Mouse (Mus musculus) MEL (cell line): Measurements from ENCODE around the gene Tmem206. TPM values are rescaled to one million over a fixed set of nuclear protein-coding genes. Genes with fewer than 3 reads are reported as not detected.

Experiments used
- DNase-seq: peaks from one replicate; pipeline ENCODE4 v3.0.0; 2011; ENCODE audit warnings: low read depth, low spot score
- H3K27ac ChIP-seq: 2 replicates; pipeline ENCODE4 v1.5.1; 2012; ENCODE audit warnings: low read depth, mild to moderate bottlenecking, control low read depth, low read length, moderate library complexity; ENCODE audit not compliant: control insufficient read depth
- H3K27me3 ChIP-seq, 2 experiments: fragments of 150-350 bp in 1 of 2; sonication (generic) in 1 of 2; 2 replicates each; pipeline ENCODE4 v1.6.1; 2012; ENCODE audit warnings: low read length in 2 of 2, mild to moderate bottlenecking in 2 of 2, improper control_type of control experiment in 1 of 2, moderate library complexity in 1 of 2; ENCODE audit not compliant: insufficient read depth in 2 of 2, control insufficient read depth in 1 of 2
- H3K36me3 ChIP-seq, 2 experiments: 2 replicates each; pipeline ENCODE4 v1.6.1; 2012 to 2014; ENCODE audit warnings: low read length in 2 of 2, improper control_type of control experiment in 1 of 2, inconsistent platforms in 1 of 2, mild to moderate bottlenecking in 1 of 2; ENCODE audit not compliant: insufficient read depth in 2 of 2, control insufficient read depth in 1 of 2
- H3K4me1 ChIP-seq, 2 experiments: fragments of 150-350 bp in 1 of 2; sonication (generic) in 1 of 2; 2 replicates each; pipeline ENCODE4 v1.6.1; 2012; ENCODE audit warnings: low read length in 2 of 2, improper control_type of control experiment in 1 of 2, mild to moderate bottlenecking in 1 of 2; ENCODE audit not compliant: insufficient read depth in 2 of 2, control insufficient read depth in 1 of 2
- H3K4me3 ChIP-seq, 2 experiments: fragments of 150-350 bp in 1 of 2; sonication (generic) in 1 of 2; 2 replicates each; pipeline ENCODE4 v1.5.1; 2012; ENCODE audit warnings: low read depth in 2 of 2, low read length in 2 of 2, mild to moderate bottlenecking in 2 of 2, moderate library complexity in 2 of 2, control low read depth in 1 of 2, improper control_type of control experiment in 1 of 2; ENCODE audit not compliant: control insufficient read depth in 1 of 2, insufficient read depth in 1 of 2
- H3K79me2 ChIP-seq: 2 replicates; pipeline ENCODE4 v1.6.1; 2012; ENCODE audit warnings: mild to moderate bottlenecking, low read length, moderate library complexity; ENCODE audit not compliant: control insufficient read depth, poor library complexity, insufficient read depth
- H3K9ac ChIP-seq: 2 replicates; pipeline ENCODE4 v1.6.1; 2012; ENCODE audit warnings: low read depth, mild to moderate bottlenecking, control low read depth, low read length, moderate library complexity; ENCODE audit not compliant: control insufficient read depth, poor library complexity, severe bottlenecking
- H3K9me3 ChIP-seq: fragments of 150-350 bp; sonication (generic); replicated peaks from 2 replicates; pipeline ENCODE4 v1.6.1; 2012; ENCODE audit warnings: mild to moderate bottlenecking, low read length, improper control_type of control experiment, moderate library complexity; ENCODE audit not compliant: insufficient read depth
- BHLHE40 ChIP-seq: IDR thresholded peaks from 2 replicates; pipeline ENCODE4 v1.6.1; 2012; ENCODE audit warnings: low read depth, mild to moderate bottlenecking, inconsistent platforms, low read length, improper control_type of control experiment, borderline replicate concordance
- CHD2 ChIP-seq: IDR thresholded peaks from 2 replicates; pipeline ENCODE4 v1.6.1; 2011; ENCODE audit warnings: low read length, improper control_type of control experiment
- CTCF ChIP-seq, 3 experiments: IDR thresholded peaks in 2 of 3; conservative IDR thresholded peaks in 1 of 3; 2 replicates each; pipeline ENCODE4 v1.5.1; 2011 to 2012; ENCODE audit warnings: low read length in 3 of 3, low read depth in 2 of 3, mild to moderate bottlenecking in 2 of 3, improper control_type of control experiment in 1 of 3, inconsistent platforms in 1 of 3, mixed read lengths in 1 of 3, moderate library complexity in 1 of 3; ENCODE audit not compliant: control insufficient read depth in 1 of 3, insufficient read depth in 1 of 3, poor library complexity in 1 of 3, severe bottlenecking in 1 of 3
- E2F4 ChIP-seq: IDR thresholded peaks from 2 replicates; pipeline ENCODE4 v1.6.1; 2011; ENCODE audit warnings: low read depth, low read length, improper control_type of control experiment, borderline replicate concordance
- ELF1 ChIP-seq: IDR thresholded peaks from 2 replicates; pipeline ENCODE4 v1.6.1; 2014; ENCODE audit warnings: low read depth, mild to moderate bottlenecking, inconsistent platforms, low read length, improper control_type of control experiment, moderate library complexity
- GABPA ChIP-seq: IDR thresholded peaks from 2 replicates; pipeline ENCODE4 v1.6.1; 2012; ENCODE audit warnings: low read depth, mild to moderate bottlenecking, inconsistent platforms, low read length, improper control_type of control experiment, moderate library complexity
- GATA1 ChIP-seq: IDR thresholded peaks from 2 replicates; pipeline ENCODE4 v1.6.1; 2011; ENCODE audit warnings: low read depth, low read length, improper control_type of control experiment
- JUND ChIP-seq: IDR thresholded peaks from 2 replicates; pipeline ENCODE4 v1.6.1; 2011; ENCODE audit warnings: low read depth, mild to moderate bottlenecking, improper control_type of control experiment, low read length
- KAT2A ChIP-seq: conservative IDR thresholded peaks from 2 replicates; pipeline ENCODE4 v1.6.1; 2012; ENCODE audit warnings: low read depth, low read length, improper control_type of control experiment, inconsistent platforms
- MAFK ChIP-seq: IDR thresholded peaks from 2 replicates; pipeline ENCODE4 v1.6.1; 2011; ENCODE audit warnings: low read depth, mild to moderate bottlenecking, low read length, improper control_type of control experiment, borderline replicate concordance
- MAX ChIP-seq: IDR thresholded peaks from 2 replicates; pipeline ENCODE4 v1.6.1; 2011; ENCODE audit warnings: low read length, improper control_type of control experiment
- MAZ ChIP-seq: IDR thresholded peaks from 2 replicates; pipeline ENCODE4 v1.6.1; 2012; ENCODE audit warnings: low read depth, mild to moderate bottlenecking, inconsistent platforms, low read length, improper control_type of control experiment
- MEF2A ChIP-seq: IDR thresholded peaks from 2 replicates; pipeline ENCODE4 v1.6.1; 2014; ENCODE audit warnings: low read depth, mild to moderate bottlenecking, inconsistent platforms, low read length, improper control_type of control experiment; ENCODE audit not compliant: poor library complexity, insufficient replicate concordance, severe bottlenecking; ENCODE audit errors: extremely low read depth
- MXI1 ChIP-seq: IDR thresholded peaks from 2 replicates; pipeline ENCODE4 v1.6.1; 2011; ENCODE audit warnings: mild to moderate bottlenecking, low read depth, low read length, improper control_type of control experiment
- MYB ChIP-seq: IDR thresholded peaks from 2 replicates; pipeline ENCODE4 v1.6.1; 2011; ENCODE audit warnings: mild to moderate bottlenecking, low read depth, low read length, improper control_type of control experiment
- NRF1 ChIP-seq: IDR thresholded peaks from 2 replicates; pipeline ENCODE4 v1.6.1; 2014; ENCODE audit warnings: low read depth, mild to moderate bottlenecking, inconsistent platforms, low read length, improper control_type of control experiment, moderate library complexity; ENCODE audit not compliant: poor library complexity, insufficient read depth, severe bottlenecking
- POLR2A ChIP-seq, 2 experiments: IDR thresholded peaks; 2 replicates each; pipeline ENCODE4 v1.6.1; 2011 to 2012; ENCODE audit warnings: low read length in 2 of 2, mild to moderate bottlenecking in 2 of 2, control low read depth in 1 of 2, improper control_type of control experiment in 1 of 2, low read depth in 1 of 2, moderate library complexity in 1 of 2; ENCODE audit not compliant: control insufficient read depth in 1 of 2, insufficient read depth in 1 of 2, poor library complexity in 1 of 2
- POLR2AphosphoS2 ChIP-seq: IDR thresholded peaks from 2 replicates; pipeline ENCODE4 v1.6.1; 2011; ENCODE audit warnings: low read length, improper control_type of control experiment
- RAD21 ChIP-seq: IDR thresholded peaks from 2 replicates; pipeline ENCODE4 v1.6.1; 2011; ENCODE audit warnings: mild to moderate bottlenecking, low read depth, low read length, improper control_type of control experiment
- SIN3A ChIP-seq: IDR thresholded peaks from 2 replicates; pipeline ENCODE4 v1.6.1; 2012; ENCODE audit warnings: low read length, improper control_type of control experiment, inconsistent platforms
- SMC3 ChIP-seq: IDR thresholded peaks from 2 replicates; pipeline ENCODE4 v1.6.1; 2011; ENCODE audit warnings: low read depth, low read length, improper control_type of control experiment
- TAL1 ChIP-seq: IDR thresholded peaks from 2 replicates; pipeline ENCODE4 v1.6.1; 2012; ENCODE audit warnings: mild to moderate bottlenecking, inconsistent platforms, low read length, moderate library complexity, mixed read lengths
- TCF12 ChIP-seq: IDR thresholded peaks from 2 replicates; pipeline ENCODE4 v1.6.1; 2014; ENCODE audit warnings: low read depth, mild to moderate bottlenecking, inconsistent platforms, low read length, improper control_type of control experiment, moderate library complexity
- UBTF ChIP-seq: IDR thresholded peaks from 2 replicates; pipeline ENCODE4 v1.6.1; 2012; ENCODE audit warnings: low read depth, mild to moderate bottlenecking, inconsistent platforms, low read length, improper control_type of control experiment, moderate library complexity, borderline replicate concordance; ENCODE audit not compliant: insufficient read depth
- USF1 ChIP-seq: IDR thresholded peaks from 2 replicates; pipeline ENCODE4 v1.6.1; 2014; ENCODE audit warnings: low read depth, mild to moderate bottlenecking, inconsistent platforms, low read length, improper control_type of control experiment, moderate library complexity
- USF2 ChIP-seq, 2 experiments: IDR thresholded peaks; 2 replicates each; pipeline ENCODE4 v1.6.1; 2011 to 2012; ENCODE audit warnings: improper control_type of control experiment in 2 of 2, low read length in 2 of 2, borderline replicate concordance in 1 of 2, inconsistent platforms in 1 of 2, low read depth in 1 of 2, mild to moderate bottlenecking in 1 of 2; ENCODE audit not compliant: insufficient read depth in 1 of 2
- ZC3H11A ChIP-seq: IDR thresholded peaks from 2 replicates; pipeline ENCODE4 v1.6.1; 2012; ENCODE audit warnings: low read depth, mild to moderate bottlenecking, inconsistent platforms, low read length, improper control_type of control experiment
- polyA plus RNA-seq, 2 experiments: library from polyadenylated mRNA; stranded (reverse) in 1 of 2; unstranded in 1 of 2; fragments of >175 nt in 1 of 2; fragments of >200 nt in 1 of 2; gene quantifications; 2 replicates each; pipeline versions ENCODE4 v1.2.1 to v1.2.4; 2012; ENCODE audit warnings: low replicate concordance in 2 of 2, low read depth in 1 of 2; ENCODE audit not compliant: insufficient read length in 2 of 2, insufficient read depth in 1 of 2, missing spikeins in 1 of 2
- total RNA-seq: library from RNA; depleted of rRNA; stranded (reverse); fragments of 300-350 nt; gene quantifications from 2 replicates; pipeline ENCODE4 v1.2.3, GENCODE M21; 2012

The Tmem206 gene
- total and polyA plus RNA-seq, 3 experiments = 14.3 to 16.2 TPM; not detected in 1

DNA sequence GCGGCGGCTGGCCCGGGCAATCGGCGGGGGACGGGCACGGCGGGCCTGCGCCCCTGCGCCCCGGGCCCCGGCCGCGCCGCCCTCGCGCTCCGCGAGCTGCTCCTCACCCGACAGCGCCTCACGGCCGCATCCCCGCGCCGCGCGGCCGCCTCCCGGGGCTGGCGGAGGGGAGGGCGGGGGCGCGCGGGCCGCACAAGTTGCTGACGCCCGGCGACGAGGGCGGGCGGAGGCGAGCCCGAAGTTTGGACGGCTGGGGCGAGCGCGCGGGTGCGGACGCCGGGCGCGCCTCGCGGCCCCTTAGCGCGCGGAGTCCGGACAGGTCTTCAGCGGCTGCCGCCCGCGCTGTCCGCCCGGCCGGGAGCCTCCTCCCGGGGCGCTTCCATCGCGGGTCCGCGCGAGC, 70.7 kb downstream of the Tmem206 start:
- Histone ChIP-seq H3K4me3 (peak overlapping the region; percentile 95 to 100), H3K4me1 (peaks cover 0 to 6% of the 10 kb centered on the region in 2 experiments; a peak in 2 of 4 replicates), H3K36me3 (peaks cover 0 to 19% of the 10 kb centered on the region in 2 experiments; a peak in 2 of 4 replicates), H3K27me3 (no peaks in the 10 kb centered on the region), H3K27ac (peak overlapping the region; percentile 82), H3K9me3 (no peaks in the 10 kb centered on the region), H3K9ac (peak overlapping the region; percentile 99), H3K79me2 (peaks cover 37% of the 10 kb centered on the region)
- TF ChIP-seq NRF1 = no peak
- no peak for TF ChIP-seq SMC3
- no peak for TF ChIP-seq POLR2A (IDR thresholded peaks at IDR 0.05; ENCODE audit: control insufficient read depth in 1 of 2, insufficient read depth in 1 of 2, low read depth in 1 of 2, low read length in 2 of 2, poor library complexity in 1 of 2)
- TF ChIP-seq JUND = no peak
- DNase-seq = no peak

DNA sequence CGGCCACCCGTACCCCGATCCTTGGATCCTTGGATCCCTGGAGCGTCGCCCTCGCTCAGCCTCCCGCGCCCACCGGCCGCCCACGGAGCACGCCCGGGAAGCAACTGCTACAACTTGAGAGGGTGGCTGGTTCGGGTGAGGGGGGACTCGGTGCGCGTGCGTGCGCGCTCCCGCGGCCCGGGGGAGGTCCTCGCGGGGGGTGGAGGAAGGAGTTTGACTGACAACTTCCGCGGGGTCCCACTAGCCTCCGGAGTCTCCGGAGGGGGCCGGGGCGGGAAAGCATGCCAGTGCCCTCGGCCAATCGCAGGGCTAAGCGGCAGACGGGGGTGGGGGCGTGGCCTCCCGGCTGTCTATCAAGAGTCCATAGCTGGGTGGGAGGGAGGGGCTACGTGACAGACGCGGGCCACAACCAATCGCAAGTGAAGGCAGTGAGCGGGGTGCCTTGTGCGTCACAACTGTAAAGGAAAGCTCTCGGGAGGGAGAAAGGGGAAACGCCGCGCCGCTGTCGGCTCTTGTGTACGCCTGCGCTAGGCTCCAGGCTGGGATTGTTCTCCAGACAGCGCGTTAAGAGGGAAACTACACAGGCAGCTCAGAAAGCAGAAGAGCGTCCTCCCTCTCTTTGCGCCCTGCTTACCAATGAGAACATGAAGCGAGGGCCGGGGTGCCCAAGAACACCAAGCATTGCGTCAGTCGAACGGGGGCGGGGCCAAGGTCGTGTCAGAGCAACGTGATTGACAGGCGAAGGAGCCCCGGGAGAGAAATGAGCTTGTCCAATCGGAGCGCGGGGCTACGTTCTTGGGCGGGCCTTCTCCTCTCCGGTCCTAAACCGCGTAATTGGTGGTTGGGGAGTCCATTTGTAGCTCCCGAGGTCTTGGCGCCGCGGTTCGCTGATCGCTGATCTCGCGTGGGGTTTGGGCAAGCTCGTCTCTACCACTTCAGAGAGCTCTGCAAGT, 71.5 kb downstream of the Tmem206 start:
- DNase-seq = peak; percentile 99
- peak overlapping the region; percentile 89 for H3K27ac ChIP-seq
- H3K79me2 ChIP-seq = peaks cover 33% of the 10 kb centered on the region
- H3K27me3 ChIP-seq = no peaks in the 10 kb centered on the region
- peak overlapping the region; percentile 82 to 100 for H3K4me3 ChIP-seq
- H3K9ac ChIP-seq = peak overlapping the region; percentile 99
- H3K36me3 ChIP-seq = peaks cover 0 to 14% of the 10 kb centered on the region in 2 experiments; a peak in 2 of 4 replicates
- peaks cover 0 to 6% of the 10 kb centered on the region in 2 experiments; a peak in 2 of 4 replicates for H3K4me1 ChIP-seq
- H3K9me3 ChIP-seq = no peaks in the 10 kb centered on the region
- TF ChIP-seq ELF1 = peak; percentile 49
- TF ChIP-seq MYB = no peak
- TF ChIP-seq BHLHE40 = no peak
- no peak for TF ChIP-seq SMC3
- no peak for TF ChIP-seq GABPA
- peak; percentile 74; the same call in 1 of the 2 replicates for TF ChIP-seq SIN3A
- TF ChIP-seq JUND = no peak
- no peak for TF ChIP-seq TAL1
- TF ChIP-seq MAFK = no peak
- TF ChIP-seq UBTF = no peak
- TF ChIP-seq POLR2A (IDR thresholded peaks at IDR 0.05; ENCODE audit: control insufficient read depth in 1 of 2, insufficient read depth in 1 of 2, low read depth in 1 of 2, low read length in 2 of 2, poor library complexity in 1 of 2) = peak; percentile 88 to 95
- TF ChIP-seq E2F4 = peak; percentile 83
- TF ChIP-seq MAZ = peak; percentile 95
- TF ChIP-seq ZC3H11A = no peak
- TF ChIP-seq NRF1 = peak; percentile 73
- TF ChIP-seq POLR2AphosphoS2 = peak; percentile 95
- TF ChIP-seq RAD21 = no peak
- TF ChIP-seq USF1 = peak; percentile 33; the same call in 1 of the 2 replicates
- no peak for TF ChIP-seq GATA1
- TF ChIP-seq KAT2A = no peak; the same call in 1 of the 2 replicates
- no peak for TF ChIP-seq USF2 (IDR thresholded peaks at IDR 0.05; ENCODE audit: borderline replicate concordance in 1 of 2, insufficient read depth in 1 of 2, low read depth in 1 of 2, low read length in 2 of 2)
- peak; percentile 54; the same call in 1 of the 2 replicates for TF ChIP-seq MXI1
- TF ChIP-seq MEF2A = no peak
- no peak; the same call in 1 of the 2 replicates for TF ChIP-seq CHD2
- peak; percentile 54 for TF ChIP-seq TCF12
- TF ChIP-seq CTCF (IDR thresholded peaks at IDR 0.05 in 2 of 3, conservative IDR thresholded peaks at IDR 0.05 in 1 of 3; ENCODE audit: control insufficient read depth in 1 of 3, insufficient read depth in 1 of 3, low read depth in 2 of 3, low read length in 3 of 3, poor library complexity in 1 of 3, severe bottlenecking in 1 of 3) = no peak
- no peak; the same call in none of the 2 replicates for TF ChIP-seq MAX
